Mouse (Mus musculus): ENCODE data around the gene Asap2. TPM values are rescaled to one million over a fixed set of nuclear protein-coding genes. Genes with fewer than 3 reads are reported as not detected.

Asap2 gene
- total and polyA plus RNA-seq, 2 experiments, result 2.3 to 6.1 TPM

GRCm38 (mm10) chr12:21133031-21133430 lies 142.8 kb downstream of the Asap2 start:
- Histone ChIP-seq H3K36me3 (ENCODE audit: control insufficient read depth, insufficient read depth, low read length) (no peaks in the 10 kb centered on the region), H3K27me3 (ENCODE audit: control insufficient read depth, insufficient read depth, low read length) (no peaks in the 10 kb centered on the region), H3K27ac (replicated peaks; ENCODE audit: insufficient read depth, low read depth, low read length) (no peak overlapping the region), H3K4me3 (ENCODE audit: insufficient read depth, low read depth, low read length) (no peak overlapping the region), H3K79me2 (ENCODE audit: control insufficient read depth, insufficient read depth, low read length) (peaks cover 10% of the 10 kb centered on the region), H3K4me1 (ENCODE audit: control insufficient read depth, insufficient read depth, low read length) (peaks cover 24% of the 10 kb centered on the region), H3K9ac (ENCODE audit: low read depth, low read length) (no peak overlapping the region)
- 76% methylated on average over 4 of the region's 4 CpGs for WGBS
- TF ChIP-seq POLR2A (IDR thresholded peaks at IDR 0.05; ENCODE audit: extremely low read depth, insufficient read depth, low read length), result no peak
- TF ChIP-seq CTCF (IDR thresholded peaks at IDR 0.05; ENCODE audit: low read depth, low read length), result no peak
- DNase-seq (ENCODE audit: extremely low read depth, low read depth, low spot score), result no peak

- DNase-seq (ENCODE audit: extremely low read depth, low read depth, low spot score), result peak; percentile 62
- WGBS, result 56% methylated on average over 17 of the region's 17 CpGs
- Histone ChIP-seq H3K27me3 (ENCODE audit: control insufficient read depth, insufficient read depth, low read length) (no peaks in the 10 kb centered on the region), H3K27ac (replicated peaks; ENCODE audit: insufficient read depth, low read depth, low read length) (no peak overlapping the region), H3K9ac (ENCODE audit: low read depth, low read length) (no peak overlapping the region), H3K4me3 (ENCODE audit: insufficient read depth, low read depth, low read length) (no peak overlapping the region), H3K4me1 (ENCODE audit: control insufficient read depth, insufficient read depth, low read length) (peaks cover 24% of the 10 kb centered on the region), H3K36me3 (ENCODE audit: control insufficient read depth, insufficient read depth, low read length) (no peaks in the 10 kb centered on the region), H3K79me2 (ENCODE audit: control insufficient read depth, insufficient read depth, low read length) (peaks cover 16% of the 10 kb centered on the region)
- TF ChIP-seq CTCF (IDR thresholded peaks at IDR 0.05; ENCODE audit: low read depth, low read length) (peak; percentile 46), POLR2A (IDR thresholded peaks at IDR 0.05; ENCODE audit: extremely low read depth, insufficient read depth, low read length) (no peak)
Observed at GRCm38 (mm10) chr12:21133972-21134859, 144.0 kb downstream of the Asap2 start.

- DNase-seq (ENCODE audit: extremely low read depth, low read depth, low spot score), result peak; percentile 31
- 45% methylated on average over 8 of the region's 8 CpGs for WGBS
Observed at GRCm38 (mm10) chr12:21135651-21136461, 145.6 kb downstream of the Asap2 start.

GRCm38 (mm10) chr12:21136462-21136751 lies 146.1 kb downstream of the Asap2 start:
- no peaks in the 10 kb centered on the region for H3K36me3 ChIP-seq (ENCODE audit: control insufficient read depth, insufficient read depth, low read length)
- peak; percentile 95 for DNase-seq (ENCODE audit: extremely low read depth, low read depth, low spot score)
- no peak for TF ChIP-seq CTCF (IDR thresholded peaks at IDR 0.05; ENCODE audit: low read depth, low read length)
- TF ChIP-seq POLR2A (IDR thresholded peaks at IDR 0.05; ENCODE audit: extremely low read depth, insufficient read depth, low read length), result no peak
- H3K27ac ChIP-seq (replicated peaks; ENCODE audit: insufficient read depth, low read depth, low read length), result peak overlapping the region; percentile 3; the same call in 1 of the 2 replicates
- H3K9ac ChIP-seq (ENCODE audit: low read depth, low read length), result no peak overlapping the region
- no peaks in the 10 kb centered on the region for H3K27me3 ChIP-seq (ENCODE audit: control insufficient read depth, insufficient read depth, low read length)
- H3K4me1 ChIP-seq (ENCODE audit: control insufficient read depth, insufficient read depth, low read length), result peaks cover 26% of the 10 kb centered on the region
- no peak overlapping the region for H3K4me3 ChIP-seq (ENCODE audit: insufficient read depth, low read depth, low read length)
- 12% methylated on average over 2 of the region's 2 CpGs for WGBS
- peaks cover 18% of the 10 kb centered on the region; the same call in 1 of the 2 replicates for H3K79me2 ChIP-seq (ENCODE audit: control insufficient read depth, insufficient read depth, low read length)

More at GRCm38 (mm10) chr12:21135651-21136461, 145.6 kb downstream of the Asap2 start:
- Histone ChIP-seq H3K27ac (replicated peaks; ENCODE audit: insufficient read depth, low read depth, low read length) (peak overlapping the region; percentile 14; the same call in 1 of the 2 replicates), H3K27me3 (ENCODE audit: control insufficient read depth, insufficient read depth, low read length) (no peaks in the 10 kb centered on the region), H3K36me3 (ENCODE audit: control insufficient read depth, insufficient read depth, low read length) (no peaks in the 10 kb centered on the region), H3K4me3 (ENCODE audit: insufficient read depth, low read depth, low read length) (no peak overlapping the region), H3K9ac (ENCODE audit: low read depth, low read length) (no peak overlapping the region), H3K79me2 (ENCODE audit: control insufficient read depth, insufficient read depth, low read length) (peaks cover 20% of the 10 kb centered on the region; the same call in 1 of the 2 replicates), H3K4me1 (ENCODE audit: control insufficient read depth, insufficient read depth, low read length) (peaks cover 24% of the 10 kb centered on the region)
- no peak for TF ChIP-seq CTCF (IDR thresholded peaks at IDR 0.05; ENCODE audit: low read depth, low read length)
- no peak for TF ChIP-seq POLR2A (IDR thresholded peaks at IDR 0.05; ENCODE audit: extremely low read depth, insufficient read depth, low read length)

GRCm38 (mm10) chr12:21139560-21139959 lies 149.3 kb downstream of the Asap2 start:
- Histone ChIP-seq H3K4me1 (ENCODE audit: control insufficient read depth, insufficient read depth, low read length) (peaks cover 41% of the 10 kb centered on the region), H3K27ac (replicated peaks; ENCODE audit: insufficient read depth, low read depth, low read length) (no peak overlapping the region), H3K9ac (ENCODE audit: low read depth, low read length) (no peak overlapping the region), H3K79me2 (ENCODE audit: control insufficient read depth, insufficient read depth, low read length) (peaks cover 21% of the 10 kb centered on the region; the same call in 1 of the 2 replicates), H3K27me3 (ENCODE audit: control insufficient read depth, insufficient read depth, low read length) (no peaks in the 10 kb centered on the region), H3K4me3 (ENCODE audit: insufficient read depth, low read depth, low read length) (no peak overlapping the region), H3K36me3 (ENCODE audit: control insufficient read depth, insufficient read depth, low read length) (no peaks in the 10 kb centered on the region)
- 77% methylated on average over 4 of the region's 4 CpGs for WGBS
- no peak for DNase-seq (ENCODE audit: extremely low read depth, low read depth, low spot score)
- TF ChIP-seq CTCF (IDR thresholded peaks at IDR 0.05; ENCODE audit: low read depth, low read length) (0 out of 2 replicates have a peak, but pooled peaks have one; percentile 4), POLR2A (IDR thresholded peaks at IDR 0.05; ENCODE audit: extremely low read depth, insufficient read depth, low read length) (no peak)
